Mouse (Mus musculus) pancreas, adult 10 weeks (tissue): ENCODE data around the gene Lgals3bp. TPM values are rescaled to one million over a fixed set of nuclear protein-coding genes. Genes with fewer than 3 reads are reported as not detected.

Experiments used
- polyA plus RNA-seq: library from polyadenylated mRNA; stranded (reverse); fragments of 350-450 nt; fragmentation: Illumina TruSeq; extraction: RNeasy Lipid Tissue Mini Kit (QIAGEN cat#74804); gene quantifications from one replicate; pipeline ENCODE4 v1.2.3, GENCODE M21; 2015; ENCODE audit warnings: low read depth, low replicate concordance; ENCODE audit not compliant: insufficient read depth

Gene Lgals3bp
- polyA plus RNA-seq, result 52.8 TPM

DNA sequence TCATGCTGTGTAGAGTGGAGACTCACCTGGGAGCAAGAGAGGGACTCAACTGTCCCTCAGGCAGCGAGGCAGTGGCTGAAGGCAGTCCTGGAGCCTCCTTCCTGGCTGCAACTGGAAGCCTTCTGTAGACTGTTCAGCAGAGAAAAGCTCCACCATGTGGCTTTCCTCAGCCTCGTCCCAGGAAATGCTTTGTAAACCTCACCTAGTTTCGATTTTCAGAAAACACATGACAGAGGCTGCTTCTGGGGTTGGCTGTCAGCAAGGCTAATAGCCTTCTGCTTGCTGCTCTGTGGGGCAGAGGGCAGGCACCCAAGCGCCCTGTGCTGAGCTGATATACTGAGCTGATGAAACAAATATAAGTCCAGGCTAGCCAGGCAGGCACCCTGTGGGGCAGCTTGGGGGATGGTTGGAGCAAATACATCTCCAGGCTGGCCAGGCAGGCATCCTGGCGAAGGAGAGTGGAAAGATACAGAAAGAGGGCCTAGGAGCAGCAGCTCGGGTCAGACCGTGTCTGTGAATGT, at the start of gene Lgals3bp:
TSS of gene Lgals3bp (minus strand) at position 333 of the 521 bp plus-strand sequence.

DNA sequence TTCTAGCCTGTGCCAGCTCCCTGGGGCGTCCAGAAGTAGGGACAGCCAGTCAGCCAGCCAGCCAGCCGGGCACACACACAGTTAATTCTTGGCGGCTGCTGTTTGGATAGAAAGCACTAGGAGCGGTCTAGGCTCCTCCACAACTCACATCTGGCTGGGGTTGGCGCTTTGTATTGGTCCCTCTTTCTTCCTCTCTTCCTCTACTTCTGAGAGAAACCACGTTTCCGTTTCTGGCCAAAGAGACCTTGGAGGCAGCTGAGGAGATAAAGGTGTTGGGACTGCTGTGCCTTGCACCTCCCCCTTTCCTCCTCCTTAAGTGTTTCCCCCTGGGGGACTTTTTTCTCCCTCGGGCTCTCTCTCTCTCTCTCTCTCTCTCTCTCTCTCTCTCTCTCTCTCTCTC, 26.1 kb upstream of the Lgals3bp start, which contains the start of gene C1qtnf1:
TSS of gene C1qtnf1 (plus strand) at position 218 of the 400 bp plus-strand sequence.

DNA sequence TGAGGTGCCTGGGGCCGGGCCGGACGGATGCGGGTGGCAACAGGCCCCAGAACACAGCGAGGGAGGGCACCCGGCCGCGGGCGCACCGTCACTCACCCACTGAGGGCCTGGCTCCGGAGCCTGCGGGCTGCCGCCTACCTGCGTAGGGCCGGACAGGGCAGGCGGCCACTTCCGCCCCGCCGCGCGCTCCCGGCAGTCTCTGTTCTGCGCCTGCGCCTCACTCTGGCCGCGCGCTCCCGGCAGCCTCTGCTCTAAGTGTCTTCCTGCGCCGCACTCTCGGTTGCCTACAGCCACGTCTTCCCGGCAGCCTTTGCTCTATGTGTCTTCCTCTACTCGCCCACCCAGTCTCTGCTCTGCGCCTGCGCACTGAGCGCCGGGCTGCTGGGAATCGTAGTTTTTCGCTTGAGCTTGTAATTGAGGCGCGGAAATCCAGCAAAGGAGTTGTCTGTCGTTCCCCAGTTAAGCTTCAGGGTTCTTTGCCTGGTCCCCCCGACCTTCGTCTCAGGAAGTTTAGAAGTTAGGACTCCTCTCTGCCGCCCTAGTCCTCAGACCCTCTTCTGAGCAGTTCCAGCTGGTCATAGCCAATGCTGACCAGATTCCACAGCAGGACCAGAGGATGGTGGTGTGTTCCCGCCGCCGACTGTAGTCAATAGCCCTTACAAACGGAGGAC, 17.1 kb upstream of the Lgals3bp start, which contains the start of gene Cant1:
TSS of gene Cant1 (minus strand) at position 253 of the 671 bp plus-strand sequence.

DNA sequence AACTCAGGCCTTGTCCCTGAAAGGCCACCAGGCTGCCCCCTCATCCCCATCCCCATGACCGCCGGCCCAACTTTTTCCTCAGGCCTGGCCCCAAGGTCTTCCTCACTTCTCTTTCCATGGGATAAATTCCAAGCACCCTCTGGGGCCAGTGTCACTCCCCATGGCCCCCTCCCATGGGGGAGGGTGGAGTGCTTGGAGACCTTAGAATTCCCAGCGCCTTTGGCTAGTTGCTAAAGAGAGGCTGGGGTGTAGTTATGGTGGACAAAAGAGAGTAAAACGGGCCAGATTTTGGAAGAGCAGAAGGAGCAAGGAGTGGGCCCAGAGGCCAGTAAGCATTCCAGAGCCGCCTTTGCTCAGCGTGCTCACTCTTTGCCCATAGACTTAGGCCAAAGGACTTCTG, 46.3 kb downstream of the Lgals3bp start, which contains the start of gene Timp2:
TSS of gene Timp2 (minus strand) at position 101 of the 400 bp plus-strand sequence.

Other genes with a start within 250 kb of the Lgals3bp start
- gene Cyth1, start 153.5 kb downstream of the Lgals3bp start, polyA plus RNA-seq, result 8.9 TPM
- gene Usp36, start 111.8 kb downstream of the Lgals3bp start, polyA plus RNA-seq, result 11.6 TPM
- not detected for gene Cep295nl, start 59.6 kb downstream of the Lgals3bp start, polyA plus RNA-seq
- 66.4 TPM for gene Timp2, start 46.4 kb downstream of the Lgals3bp start, polyA plus RNA-seq
- gene Cant1, start 17.0 kb upstream of the Lgals3bp start, polyA plus RNA-seq, result 12.8 TPM
- 6.5 TPM for gene C1qtnf1, start 26.1 kb upstream of the Lgals3bp start, polyA plus RNA-seq
- 1.3 TPM for gene Engase, start 74.7 kb upstream of the Lgals3bp start, polyA plus RNA-seq